Mouse (Mus musculus): ENCODE data around the gene Zfp580.

DNA sequence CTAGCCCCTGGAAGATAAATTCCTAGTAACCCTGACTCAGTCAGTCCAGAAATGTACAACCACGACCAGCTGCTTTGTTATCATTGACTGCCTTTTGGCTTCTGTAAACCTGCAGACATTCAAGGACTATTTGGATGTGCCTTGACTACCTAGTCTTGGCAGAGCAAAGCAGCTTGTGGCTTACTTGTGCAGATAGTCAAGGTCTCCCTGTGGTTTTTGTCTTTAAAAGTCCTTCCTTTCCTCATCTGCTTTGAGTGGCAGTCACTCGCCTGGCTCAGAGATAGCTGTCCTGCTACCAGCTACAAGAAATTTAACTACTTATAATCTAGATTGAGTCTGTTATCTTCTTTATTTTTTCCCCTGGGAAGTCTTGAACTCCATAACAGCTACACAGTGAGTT, 6.4 kb upstream of the Zfp580 start:
- no peak for TF ChIP-seq CTCF (IDR thresholded peaks at IDR 0.05; ENCODE audit: low read depth)
- TF ChIP-seq EP300 (optimal IDR thresholded peaks at IDR 0.05): no peak
